Mouse (Mus musculus) liver, postnatal 0 days (tissue): Measurements from ENCODE around the gene Slc10a6.

Source experiments
- CTCF ChIP-seq: sonication (generic); IDR thresholded peaks from 2 replicates; pipeline ENCODE4 v1.5.1; 2016; ENCODE audit warnings: antibody characterized with exemption, low read depth
- EP300 ChIP-seq: IDR thresholded peaks from 2 replicates; pipeline ENCODE4 v1.6.1; 2016; ENCODE audit warnings: antibody characterized with exemption, low read depth, mild to moderate bottlenecking

GRCm38 (mm10) chr5:103644167-103644566 lies 15.0 kb upstream of the Slc10a6 start:
- TF ChIP-seq CTCF (no peak), EP300 (no peak)
